Mouse (Mus musculus): Measurements from ENCODE around the gene Efcc1. TPM values are rescaled to one million over a fixed set of nuclear protein-coding genes. Genes with fewer than 3 reads are reported as not detected.

The Efcc1 gene
- total RNA-seq, 2 experiments from 2014 or later: 3.8 to 5.8 TPM

Other genes with a start within 250 kb of the Efcc1 start
- 1 to 10 TPM; 2.7 to 2.9 TPM for gene Arhgap25, start 197.6 kb upstream of the Efcc1 start, total RNA-seq (2021)
- under 1 TPM in 1 of 2 experiments, not detected in 1; 0.25 TPM for gene Prokr1, start 140.1 kb upstream of the Efcc1 start, total RNA-seq (2021)
- gene Aplf, start 58.7 kb upstream of the Efcc1 start, total RNA-seq (2021): 1 to 10 TPM; 6.2 to 6.5 TPM
- 1 to 10 TPM in 1 of 2 experiments, under 1 TPM in 1; 0.82 to 1.5 TPM for gene Gp9, start 47.2 kb downstream of the Efcc1 start, total RNA-seq (2021)
- gene Rab43, start 81.3 kb downstream of the Efcc1 start, total RNA-seq (2021): 10 to 100 TPM; 15.5 to 16.7 TPM
- gene Gm45140, start 104.9 kb downstream of the Efcc1 start, total RNA-seq (2021): 1 to 10 TPM; 1.8 to 3.4 TPM
- gene Isy1, start 107.9 kb downstream of the Efcc1 start, total RNA-seq (2021): 10 to 100 TPM; 29.6 to 30.0 TPM
- 100 to 1,000 TPM; 254 to 269 TPM for gene Cnbp, start 120.2 kb downstream of the Efcc1 start, total RNA-seq (2021)
- gene Copg1, start 156.9 kb downstream of the Efcc1 start, total RNA-seq (2021): 100 to 1,000 TPM; 238 to 252 TPM
- gene Hmces, start 183.1 kb downstream of the Efcc1 start, total RNA-seq (2021): 10 to 100 TPM; 24.3 to 28.4 TPM

All from layer of hippocampus, postnatal 36 days (tissue).